Mouse (Mus musculus): ENCODE results near the gene Gm45717. TPM values are rescaled to one million over a fixed set of nuclear protein-coding genes. Genes with fewer than 3 reads are reported as not detected.

Gene Gm45717
- polyA plus RNA-seq, 1 experiment from 2014 or later = not detected

DNA sequence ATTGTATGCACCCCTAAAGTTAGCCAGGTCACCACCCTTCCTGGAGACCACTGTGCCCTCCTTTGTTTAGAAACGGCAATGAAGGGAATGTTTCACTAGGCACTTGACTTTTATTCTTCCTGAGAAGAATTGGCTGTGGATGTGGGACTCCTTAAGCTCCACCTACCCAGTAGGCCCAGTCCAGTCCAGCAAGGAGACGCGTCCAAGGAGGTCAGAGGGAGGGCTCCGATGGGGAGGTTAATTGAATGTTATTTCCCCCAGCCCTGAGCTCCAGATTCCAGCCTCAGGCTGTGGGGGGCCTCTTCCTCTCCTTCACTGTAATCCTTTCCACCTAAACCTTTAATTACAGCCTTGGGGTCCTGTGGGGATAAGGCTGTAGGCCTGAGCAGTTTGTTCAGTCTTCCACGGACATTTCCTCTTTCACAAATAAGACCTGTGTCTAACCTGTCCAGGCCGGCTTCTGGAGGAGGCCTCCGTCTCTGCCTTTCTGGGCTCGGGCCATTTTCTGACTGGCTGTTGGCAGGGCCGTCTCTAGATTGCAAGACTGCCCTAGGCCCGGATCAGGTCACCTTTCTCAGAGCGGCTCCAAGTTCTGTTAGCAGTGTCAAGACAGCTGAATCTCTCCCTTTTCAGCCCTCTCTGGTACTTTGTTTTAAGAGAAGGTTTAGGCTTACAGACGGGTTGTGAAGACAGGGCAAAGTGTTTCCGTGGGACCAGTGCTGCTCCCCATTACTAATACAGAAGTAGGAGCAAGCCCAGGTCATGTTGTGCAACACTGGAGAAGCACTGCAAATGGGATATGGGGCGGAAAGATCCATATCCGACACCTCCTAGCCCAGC is 53.5 kb downstream of the Gm45717 start:
- WGBS (ENCODE audit: insufficient replicate concordance) = 73% methylated on average over 15 of the region's 15 CpGs
- peaks cover 4% of the 10 kb centered on the region; the same call in 1 of the 2 replicates for H3K4me1 ChIP-seq (replicated peaks)
- H3K36me3 ChIP-seq = peaks cover 20% of the 10 kb centered on the region
- no peak overlapping the region for H3K4me2 ChIP-seq
- no peak overlapping the region for H3K9ac ChIP-seq
- H3K27ac ChIP-seq = no peak overlapping the region
- no peaks in the 10 kb centered on the region for H3K27me3 ChIP-seq
- ATAC-seq (ENCODE audit: low read depth) = no peak
- H3K9me3 ChIP-seq (replicated peaks) = no peaks in the 10 kb centered on the region
- no peak overlapping the region for H3K4me3 ChIP-seq (replicated peaks)
- no peak for DNase-seq

DNA sequence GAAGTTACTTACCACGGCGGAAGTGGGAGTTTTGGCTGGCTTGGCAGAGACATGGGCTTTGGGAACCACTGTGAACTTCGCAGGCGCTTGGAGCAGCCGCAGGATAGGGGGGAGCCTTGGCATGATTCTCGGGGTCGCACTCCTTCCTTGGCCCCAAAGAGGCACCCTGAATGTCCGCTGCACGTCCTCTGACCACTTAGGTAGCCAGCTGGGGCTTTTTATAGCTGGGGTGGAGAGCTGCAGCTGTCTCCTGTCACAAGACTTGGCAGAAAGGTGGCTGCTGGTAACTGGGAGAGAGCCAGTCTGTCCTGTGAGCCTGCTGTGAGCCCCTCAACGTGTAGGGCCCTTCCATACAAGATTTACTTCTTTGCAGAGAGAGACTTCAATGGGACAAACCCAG is 55.5 kb downstream of the Gm45717 start, which contains the start of gene Cox8b:
Gene Cox8b (minus strand): TSS at position 227 of the 400 bp plus-strand sequence.
- Histone ChIP-seq H3K9ac (no peak within 1 kb of the TSS), H3K4me3 (replicated peaks) (no peak within 1 kb of the TSS), H3K36me3 (peaks cover 37% of the 10 kb centered on the region), H3K4me2 (no peak within 1 kb of the TSS), H3K27me3 (no peaks in the 10 kb centered on the region), H3K4me1 (replicated peaks) (0 out of 2 replicates have a peak, but pooled peaks cover 4% of the 10 kb centered on the region), H3K27ac (no peak within 1 kb of the TSS), H3K9me3 (replicated peaks) (no peaks in the 10 kb centered on the region)
- DNase-seq (no peak), ATAC-seq (ENCODE audit: low read depth) (no peak)
- WGBS (ENCODE audit: insufficient replicate concordance) = 68% methylated on average over 10 of the region's 10 CpGs

Other genes with a start within 250 kb of the Gm45717 start
- gene Cyp2e1, start 192.2 kb downstream of the Gm45717 start, polyA plus RNA-seq (2015; fragmentation: Nextera tagmentation; extraction: Ambion mirVana) = 0.10 TPM in 1 of 2 replicates, not detected in the other
- gene Syce1, start 168.1 kb downstream of the Gm45717 start, polyA plus RNA-seq (2015; fragmentation: Nextera tagmentation; extraction: Ambion mirVana) = 0.17 and 0.20 TPM in 2 replicates
- gene Zfp941, start 133.8 kb downstream of the Gm45717 start, polyA plus RNA-seq (2015; fragmentation: Nextera tagmentation; extraction: Ambion mirVana) = 0.24 and 0.38 TPM in 2 replicates
- 9.7 and 10.9 TPM in 2 replicates for gene Urah, start 120.9 kb downstream of the Gm45717 start, polyA plus RNA-seq (2015; fragmentation: Nextera tagmentation; extraction: Ambion mirVana)
- gene Scgb1c1, start 110.4 kb downstream of the Gm45717 start, polyA plus RNA-seq (2015; fragmentation: Nextera tagmentation; extraction: Ambion mirVana) = not detected in 2 replicates
- gene Odf3, start 108.1 kb downstream of the Gm45717 start, polyA plus RNA-seq (2015; fragmentation: Nextera tagmentation; extraction: Ambion mirVana) = not detected in 2 replicates
- not detected in 2 replicates for gene Gm45785, start 99.6 kb downstream of the Gm45717 start, polyA plus RNA-seq (2015; fragmentation: Nextera tagmentation; extraction: Ambion mirVana)
- gene Ric8a, start 99.0 kb downstream of the Gm45717 start, polyA plus RNA-seq (2015; fragmentation: Nextera tagmentation; extraction: Ambion mirVana) = 25.0 and 25.1 TPM in 2 replicates
- gene Bet1l, start 98.4 kb downstream of the Gm45717 start, polyA plus RNA-seq (2015; fragmentation: Nextera tagmentation; extraction: Ambion mirVana) = 17.1 and 20.1 TPM in 2 replicates
- 187 and 202 TPM in 2 replicates for gene Psmd13, start 74.0 kb downstream of the Gm45717 start, polyA plus RNA-seq (2015; fragmentation: Nextera tagmentation; extraction: Ambion mirVana)
- 16.6 and 16.8 TPM in 2 replicates for gene Sirt3, start 73.6 kb downstream of the Gm45717 start, polyA plus RNA-seq (2015; fragmentation: Nextera tagmentation; extraction: Ambion mirVana)
- 0.33 and 1.3 TPM in 2 replicates for gene Cox8b, start 55.5 kb downstream of the Gm45717 start, polyA plus RNA-seq (2015; fragmentation: Nextera tagmentation; extraction: Ambion mirVana)
- gene Nlrp6, start 35.0 kb downstream of the Gm45717 start, polyA plus RNA-seq (2015; fragmentation: Nextera tagmentation; extraction: Ambion mirVana) = 1.6 and 2.4 TPM in 2 replicates
- gene Pgghg, start 14.5 kb downstream of the Gm45717 start, polyA plus RNA-seq (2015; fragmentation: Nextera tagmentation; extraction: Ambion mirVana) = 5.0 and 5.9 TPM in 2 replicates
- gene Ifitm5, start 5.6 kb downstream of the Gm45717 start, polyA plus RNA-seq (2015; fragmentation: Nextera tagmentation; extraction: Ambion mirVana) = 0.35 and 0.61 TPM in 2 replicates
- 309 and 331 TPM in 2 replicates for gene Ifitm2, start 50 bp upstream of the Gm45717 start, polyA plus RNA-seq (2015; fragmentation: Nextera tagmentation; extraction: Ambion mirVana)
- gene Ifitm1, start 11.3 kb upstream of the Gm45717 start, polyA plus RNA-seq (2015; fragmentation: Nextera tagmentation; extraction: Ambion mirVana) = 22.3 and 24.0 TPM in 2 replicates
- gene Ifitm3, start 54.8 kb upstream of the Gm45717 start, polyA plus RNA-seq (2015; fragmentation: Nextera tagmentation; extraction: Ambion mirVana) = 53.9 and 61.7 TPM in 2 replicates
- gene Ifitm6, start 62.0 kb upstream of the Gm45717 start, polyA plus RNA-seq (2015; fragmentation: Nextera tagmentation; extraction: Ambion mirVana) = 2.7 and 2.9 TPM in 2 replicates
- gene Gm17387, start 73.2 kb upstream of the Gm45717 start, polyA plus RNA-seq (2015; fragmentation: Nextera tagmentation; extraction: Ambion mirVana) = not detected in 2 replicates
- 0.75 and 0.81 TPM in 2 replicates for gene B4galnt4, start 105.2 kb upstream of the Gm45717 start, polyA plus RNA-seq (2015; fragmentation: Nextera tagmentation; extraction: Ambion mirVana)
- 0.70 and 0.71 TPM in 2 replicates for gene Pkp3, start 122.3 kb upstream of the Gm45717 start, polyA plus RNA-seq (2015; fragmentation: Nextera tagmentation; extraction: Ambion mirVana)
- gene Sigirr, start 144.6 kb upstream of the Gm45717 start, polyA plus RNA-seq (2015; fragmentation: Nextera tagmentation; extraction: Ambion mirVana) = 16.5 and 16.9 TPM in 2 replicates
- 0.12 and 0.20 TPM in 2 replicates for gene Ano9, start 161.9 kb upstream of the Gm45717 start, polyA plus RNA-seq (2015; fragmentation: Nextera tagmentation; extraction: Ambion mirVana)
- gene Ptdss2, start 166.4 kb upstream of the Gm45717 start, polyA plus RNA-seq (2015; fragmentation: Nextera tagmentation; extraction: Ambion mirVana) = 138 and 147 TPM in 2 replicates
- gene Rnh1, start 216.9 kb upstream of the Gm45717 start, polyA plus RNA-seq (2015; fragmentation: Nextera tagmentation; extraction: Ambion mirVana) = 55.0 and 58.0 TPM in 2 replicates
- gene Hras, start 238.1 kb upstream of the Gm45717 start, polyA plus RNA-seq (2015; fragmentation: Nextera tagmentation; extraction: Ambion mirVana) = 91.5 and 104 TPM in 2 replicates
- 12.2 and 15.5 TPM in 2 replicates for gene Lrrc56, start 238.2 kb upstream of the Gm45717 start, polyA plus RNA-seq (2015; fragmentation: Nextera tagmentation; extraction: Ambion mirVana)

Data from liver, embryonic 13.5 days (tissue).